Mouse (Mus musculus) liver, embryonic 11.5 days (tissue): Measurements from ENCODE around the gene Poln. TPM values are rescaled to one million over a fixed set of nuclear protein-coding genes. Genes with fewer than 3 reads are reported as not detected.

Experiments
- ATAC-seq: fragments of 200-750 bp; cut with Nextera tagmentation; replicated peaks from 2 replicates; pipeline ENCODE4 v1.8.0; 2017; ENCODE audit warnings: moderate number of reproducible peaks, mild to moderate bottlenecking, moderate TSS enrichment, moderate library complexity; ENCODE audit not compliant: low FRiP score
- DNase-seq: peaks from one replicate; pipeline ENCODE4 v3.0.0-alpha.2; 2017; ENCODE audit warnings: low spot score
- H3K27ac ChIP-seq: fragments of 300-500 bp; sonication (generic); 2 replicates; pipeline ENCODE4 v1.5.1; 2014; ENCODE audit warnings: mild to moderate bottlenecking, low read depth, low read length, control low read depth
- H3K27me3 ChIP-seq: fragments of 300-500 bp; sonication (generic); replicated peaks from 2 replicates; pipeline ENCODE4 v1.6.1; 2014; ENCODE audit warnings: low read length, mixed read lengths; ENCODE audit not compliant: control insufficient read depth, insufficient read depth
- H3K36me3 ChIP-seq: fragments of 300-500 bp; sonication (generic); 2 replicates; pipeline ENCODE4 v1.6.1; 2014; ENCODE audit warnings: mild to moderate bottlenecking, low read length, moderate library complexity, mixed read lengths; ENCODE audit not compliant: control insufficient read depth, insufficient read depth
- H3K4me1 ChIP-seq: fragments of 300-500 bp; sonication (generic); replicated peaks from 2 replicates; pipeline ENCODE4 v1.6.1; 2014; ENCODE audit warnings: low read length, mixed read lengths; ENCODE audit not compliant: control insufficient read depth, insufficient read depth
- H3K4me2 ChIP-seq: fragments of 300-500 bp; sonication (generic); 2 replicates; pipeline ENCODE4 v1.6.1; 2014; ENCODE audit warnings: mild to moderate bottlenecking, control low read depth, moderate library complexity
- H3K4me3 ChIP-seq: fragments of 300-500 bp; sonication (generic); 2 replicates; pipeline ENCODE4 v1.5.1; 2014; ENCODE audit warnings: low read depth, low read length, control low read depth
- H3K9ac ChIP-seq: fragments of 300-500 bp; sonication (generic); 2 replicates; pipeline ENCODE4 v1.6.1; 2014; ENCODE audit warnings: low read depth, low read length, control low read depth
- H3K9me3 ChIP-seq: fragments of 300-500 bp; sonication (generic); 2 replicates; pipeline ENCODE4 v1.6.1; 2016; ENCODE audit warnings: low read length, inconsistent platforms, mixed read lengths; ENCODE audit not compliant: control insufficient read depth
- WGBS: fragments of 180-500 bp; shearing (Covaris S2); extraction: QIAGEN DNeasy Blood & Tissue Kit; methylation state at CpG from one replicate; pipeline ENCODE4 v1.1.7; 2014; 5-methylcytosine and 5-hydroxymethylcytosine counted together
- polyA plus RNA-seq: library from polyadenylated mRNA; unstranded; fragments of >200 nt; fragmentation: Nextera tagmentation; extraction: Ambion mirVana; gene quantifications from 2 replicates; pipeline ENCODE4 v1.2.1, GENCODE M21; 2014

Gene Poln
- polyA plus RNA-seq, 1 experiment from 2014 or later, result 0.58 TPM

GRCm38 (mm10) chr5:34183156-34183880 lies 14.1 kb upstream of the Poln start:
- Histone ChIP-seq H3K36me3 (no peaks in the 10 kb centered on the region), H3K4me1 (peaks cover 5% of the 10 kb centered on the region), H3K27ac (no peak overlapping the region), H3K9me3 (no peaks in the 10 kb centered on the region), H3K4me3 (no peak overlapping the region), H3K9ac (no peak overlapping the region), H3K27me3 (no peaks in the 10 kb centered on the region), H3K4me2 (no peak overlapping the region)
- DNase-seq (peak; percentile 25), ATAC-seq (no peak)
- WGBS, result 83% methylated on average over 5 of the region's 5 CpGs

GRCm38 (mm10) chr5:34182486-34182885 lies 13.2 kb upstream of the Poln start:
- no peak overlapping the region for H3K27ac ChIP-seq
- no peaks in the 10 kb centered on the region for H3K27me3 ChIP-seq
- H3K4me3 ChIP-seq, result no peak overlapping the region
- no peak overlapping the region for H3K9ac ChIP-seq
- DNase-seq (no peak), ATAC-seq (no peak)
- no peaks in the 10 kb centered on the region for H3K9me3 ChIP-seq
- H3K4me2 ChIP-seq, result no peak overlapping the region
- peaks cover 3% of the 10 kb centered on the region for H3K4me1 ChIP-seq
- WGBS, result 74% methylated on average over 3 of the region's 3 CpGs
- peaks cover under 1% of the 10 kb centered on the region; the same call in 1 of the 2 replicates for H3K36me3 ChIP-seq

GRCm38 (mm10) chr5:34177821-34178220 lies 8.6 kb upstream of the Poln start:
- Histone ChIP-seq H3K4me2 (no peak overlapping the region), H3K4me1 (no peaks in the 10 kb centered on the region), H3K27ac (no peak overlapping the region), H3K9me3 (no peaks in the 10 kb centered on the region), H3K36me3 (peaks cover 9% of the 10 kb centered on the region), H3K27me3 (no peaks in the 10 kb centered on the region), H3K4me3 (no peak overlapping the region), H3K9ac (no peak overlapping the region)
- 83% methylated on average over 4 of the region's 4 CpGs for WGBS
- ATAC-seq (no peak), DNase-seq (peak; percentile 11)

- H3K27me3 ChIP-seq, result no peaks in the 10 kb centered on the region
- H3K36me3 ChIP-seq, result peaks cover 9% of the 10 kb centered on the region
- no peak overlapping the region for H3K9ac ChIP-seq
- no peaks in the 10 kb centered on the region for H3K4me1 ChIP-seq
- no peak overlapping the region for H3K27ac ChIP-seq
- DNase-seq, result no peak
- H3K9me3 ChIP-seq, result no peaks in the 10 kb centered on the region
- H3K4me2 ChIP-seq, result no peak overlapping the region
- ATAC-seq, result no peak
- no peak overlapping the region for H3K4me3 ChIP-seq
- 87% methylated on average over 2 of the region's 2 CpGs for WGBS
These were observed 7.8 kb upstream of the Poln start for GRCm38 (mm10) chr5:34177091-34177490.

GRCm38 (mm10) chr5:34176691-34177090 lies 7.4 kb upstream of the Poln start:
- Histone ChIP-seq H3K27me3 (no peaks in the 10 kb centered on the region), H3K27ac (no peak overlapping the region), H3K4me3 (no peak overlapping the region), H3K9ac (no peak overlapping the region), H3K4me2 (no peak overlapping the region), H3K36me3 (peaks cover 9% of the 10 kb centered on the region), H3K9me3 (no peaks in the 10 kb centered on the region), H3K4me1 (no peaks in the 10 kb centered on the region)
- 78% methylated on average over 10 of the region's 10 CpGs for WGBS
- ATAC-seq, result no peak
- DNase-seq, result no peak

- Histone ChIP-seq H3K4me3 (no peak overlapping the region), H3K27me3 (no peaks in the 10 kb centered on the region), H3K27ac (no peak overlapping the region), H3K36me3 (peaks cover 9% of the 10 kb centered on the region), H3K4me2 (no peak overlapping the region), H3K9me3 (no peaks in the 10 kb centered on the region), H3K9ac (no peak overlapping the region), H3K4me1 (no peaks in the 10 kb centered on the region)
- WGBS, result 54% methylated on average over 5 of the region's 5 CpGs
- peak; percentile 29 for DNase-seq
- ATAC-seq, result no peak
These were observed 6.1 kb upstream of the Poln start for GRCm38 (mm10) chr5:34175403-34175694.

- 79% methylated on average over 5 of the region's 5 CpGs for WGBS
- no peaks in the 10 kb centered on the region for H3K27me3 ChIP-seq
- DNase-seq (no peak), ATAC-seq (no peak)
- H3K4me2 ChIP-seq, result no peak overlapping the region
- no peak overlapping the region for H3K27ac ChIP-seq
- H3K4me1 ChIP-seq, result peaks cover 3% of the 10 kb centered on the region; the same call in 1 of the 2 replicates
- no peak overlapping the region for H3K4me3 ChIP-seq
- no peaks in the 10 kb centered on the region for H3K9me3 ChIP-seq
- H3K9ac ChIP-seq, result no peak overlapping the region
- H3K36me3 ChIP-seq, result peaks cover 9% of the 10 kb centered on the region
These were observed 5.5 kb upstream of the Poln start for GRCm38 (mm10) chr5:34174550-34175402.

GRCm38 (mm10) chr5:34174021-34174420 lies 4.8 kb upstream of the Poln start:
- H3K4me3 ChIP-seq, result no peak overlapping the region
- no peaks in the 10 kb centered on the region for H3K9me3 ChIP-seq
- 76% methylated on average over 2 of the region's 2 CpGs for WGBS
- H3K4me2 ChIP-seq, result no peak overlapping the region
- H3K27me3 ChIP-seq, result no peaks in the 10 kb centered on the region
- no peak overlapping the region for H3K27ac ChIP-seq
- no peak for ATAC-seq
- peaks cover 9% of the 10 kb centered on the region for H3K36me3 ChIP-seq
- H3K9ac ChIP-seq, result no peak overlapping the region
- no peak for DNase-seq
- H3K4me1 ChIP-seq, result peaks cover 4% of the 10 kb centered on the region; the same call in 1 of the 2 replicates
